Mouse (Mus musculus) MEL (cell line): Measurements from ENCODE around the gene Gm49396. TPM values are rescaled to one million over a fixed set of nuclear protein-coding genes. Genes with fewer than 3 reads are reported as not detected.

Experiments used
- DNase-seq: peaks from one replicate; pipeline ENCODE4 v3.0.0; 2011; ENCODE audit warnings: low read depth, low spot score
- H3K27ac ChIP-seq: 2 replicates; pipeline ENCODE4 v1.5.1; 2012; ENCODE audit warnings: low read depth, mild to moderate bottlenecking, control low read depth, low read length, moderate library complexity; ENCODE audit not compliant: control insufficient read depth
- H3K27me3 ChIP-seq, 2 experiments: fragments of 150-350 bp in 1 of 2; sonication (generic) in 1 of 2; 2 replicates each; pipeline ENCODE4 v1.6.1; 2012; ENCODE audit warnings: low read length in 2 of 2, mild to moderate bottlenecking in 2 of 2, improper control_type of control experiment in 1 of 2, moderate library complexity in 1 of 2; ENCODE audit not compliant: insufficient read depth in 2 of 2, control insufficient read depth in 1 of 2
- H3K36me3 ChIP-seq, 2 experiments: 2 replicates each; pipeline ENCODE4 v1.6.1; 2012 to 2014; ENCODE audit warnings: low read length in 2 of 2, improper control_type of control experiment in 1 of 2, inconsistent platforms in 1 of 2, mild to moderate bottlenecking in 1 of 2; ENCODE audit not compliant: insufficient read depth in 2 of 2, control insufficient read depth in 1 of 2
- H3K4me1 ChIP-seq, 2 experiments: fragments of 150-350 bp in 1 of 2; sonication (generic) in 1 of 2; 2 replicates each; pipeline ENCODE4 v1.6.1; 2012; ENCODE audit warnings: low read length in 2 of 2, improper control_type of control experiment in 1 of 2, mild to moderate bottlenecking in 1 of 2; ENCODE audit not compliant: insufficient read depth in 2 of 2, control insufficient read depth in 1 of 2
- H3K4me3 ChIP-seq, 2 experiments: fragments of 150-350 bp in 1 of 2; sonication (generic) in 1 of 2; 2 replicates each; pipeline ENCODE4 v1.5.1; 2012; ENCODE audit warnings: low read depth in 2 of 2, low read length in 2 of 2, mild to moderate bottlenecking in 2 of 2, moderate library complexity in 2 of 2, control low read depth in 1 of 2, improper control_type of control experiment in 1 of 2; ENCODE audit not compliant: control insufficient read depth in 1 of 2, insufficient read depth in 1 of 2
- H3K79me2 ChIP-seq: 2 replicates; pipeline ENCODE4 v1.6.1; 2012; ENCODE audit warnings: mild to moderate bottlenecking, low read length, moderate library complexity; ENCODE audit not compliant: control insufficient read depth, poor library complexity, insufficient read depth
- H3K9ac ChIP-seq: 2 replicates; pipeline ENCODE4 v1.6.1; 2012; ENCODE audit warnings: low read depth, mild to moderate bottlenecking, control low read depth, low read length, moderate library complexity; ENCODE audit not compliant: control insufficient read depth, poor library complexity, severe bottlenecking
- H3K9me3 ChIP-seq: fragments of 150-350 bp; sonication (generic); replicated peaks from 2 replicates; pipeline ENCODE4 v1.6.1; 2012; ENCODE audit warnings: mild to moderate bottlenecking, low read length, improper control_type of control experiment, moderate library complexity; ENCODE audit not compliant: insufficient read depth
- BHLHE40 ChIP-seq: IDR thresholded peaks from 2 replicates; pipeline ENCODE4 v1.6.1; 2012; ENCODE audit warnings: low read depth, mild to moderate bottlenecking, inconsistent platforms, low read length, improper control_type of control experiment, borderline replicate concordance
- CHD1 ChIP-seq: IDR thresholded peaks from 2 replicates; pipeline ENCODE4 v1.6.1; 2012; ENCODE audit warnings: low read depth, mild to moderate bottlenecking, inconsistent platforms, low read length, improper control_type of control experiment
- CHD2 ChIP-seq: IDR thresholded peaks from 2 replicates; pipeline ENCODE4 v1.6.1; 2011; ENCODE audit warnings: low read length, improper control_type of control experiment
- CTCF ChIP-seq, 3 experiments: IDR thresholded peaks in 2 of 3; conservative IDR thresholded peaks in 1 of 3; 2 replicates each; pipeline ENCODE4 v1.5.1; 2011 to 2012; ENCODE audit warnings: low read length in 3 of 3, low read depth in 2 of 3, mild to moderate bottlenecking in 2 of 3, improper control_type of control experiment in 1 of 3, inconsistent platforms in 1 of 3, mixed read lengths in 1 of 3, moderate library complexity in 1 of 3; ENCODE audit not compliant: control insufficient read depth in 1 of 3, insufficient read depth in 1 of 3, poor library complexity in 1 of 3, severe bottlenecking in 1 of 3
- E2F4 ChIP-seq: IDR thresholded peaks from 2 replicates; pipeline ENCODE4 v1.6.1; 2011; ENCODE audit warnings: low read depth, low read length, improper control_type of control experiment, borderline replicate concordance
- ELF1 ChIP-seq: IDR thresholded peaks from 2 replicates; pipeline ENCODE4 v1.6.1; 2014; ENCODE audit warnings: low read depth, mild to moderate bottlenecking, inconsistent platforms, low read length, improper control_type of control experiment, moderate library complexity
- ETS1 ChIP-seq: IDR thresholded peaks from 2 replicates; pipeline ENCODE4 v1.6.1; 2012; ENCODE audit warnings: low read depth, mild to moderate bottlenecking, inconsistent platforms, low read length, improper control_type of control experiment, moderate library complexity
- GABPA ChIP-seq: IDR thresholded peaks from 2 replicates; pipeline ENCODE4 v1.6.1; 2012; ENCODE audit warnings: low read depth, mild to moderate bottlenecking, inconsistent platforms, low read length, improper control_type of control experiment, moderate library complexity
- JUND ChIP-seq: IDR thresholded peaks from 2 replicates; pipeline ENCODE4 v1.6.1; 2011; ENCODE audit warnings: low read depth, mild to moderate bottlenecking, improper control_type of control experiment, low read length
- KAT2A ChIP-seq: conservative IDR thresholded peaks from 2 replicates; pipeline ENCODE4 v1.6.1; 2012; ENCODE audit warnings: low read depth, low read length, improper control_type of control experiment, inconsistent platforms
- MAX ChIP-seq: IDR thresholded peaks from 2 replicates; pipeline ENCODE4 v1.6.1; 2011; ENCODE audit warnings: low read length, improper control_type of control experiment
- MAZ ChIP-seq: IDR thresholded peaks from 2 replicates; pipeline ENCODE4 v1.6.1; 2012; ENCODE audit warnings: low read depth, mild to moderate bottlenecking, inconsistent platforms, low read length, improper control_type of control experiment
- MEF2A ChIP-seq: IDR thresholded peaks from 2 replicates; pipeline ENCODE4 v1.6.1; 2014; ENCODE audit warnings: low read depth, mild to moderate bottlenecking, inconsistent platforms, low read length, improper control_type of control experiment; ENCODE audit not compliant: poor library complexity, insufficient replicate concordance, severe bottlenecking; ENCODE audit errors: extremely low read depth
- MYB ChIP-seq: IDR thresholded peaks from 2 replicates; pipeline ENCODE4 v1.6.1; 2011; ENCODE audit warnings: mild to moderate bottlenecking, low read depth, low read length, improper control_type of control experiment
- NELFE ChIP-seq: IDR thresholded peaks from 2 replicates; pipeline ENCODE4 v1.6.1; 2011; ENCODE audit warnings: low read depth, low read length, improper control_type of control experiment
- NRF1 ChIP-seq: IDR thresholded peaks from 2 replicates; pipeline ENCODE4 v1.6.1; 2014; ENCODE audit warnings: low read depth, mild to moderate bottlenecking, inconsistent platforms, low read length, improper control_type of control experiment, moderate library complexity; ENCODE audit not compliant: poor library complexity, insufficient read depth, severe bottlenecking
- POLR2A ChIP-seq, 2 experiments: IDR thresholded peaks; 2 replicates each; pipeline ENCODE4 v1.6.1; 2011 to 2012; ENCODE audit warnings: low read length in 2 of 2, mild to moderate bottlenecking in 2 of 2, control low read depth in 1 of 2, improper control_type of control experiment in 1 of 2, low read depth in 1 of 2, moderate library complexity in 1 of 2; ENCODE audit not compliant: control insufficient read depth in 1 of 2, insufficient read depth in 1 of 2, poor library complexity in 1 of 2
- POLR2AphosphoS2 ChIP-seq: IDR thresholded peaks from 2 replicates; pipeline ENCODE4 v1.6.1; 2011; ENCODE audit warnings: low read length, improper control_type of control experiment
- SMC3 ChIP-seq: IDR thresholded peaks from 2 replicates; pipeline ENCODE4 v1.6.1; 2011; ENCODE audit warnings: low read depth, low read length, improper control_type of control experiment
- TAL1 ChIP-seq: IDR thresholded peaks from 2 replicates; pipeline ENCODE4 v1.6.1; 2012; ENCODE audit warnings: mild to moderate bottlenecking, inconsistent platforms, low read length, moderate library complexity, mixed read lengths
- TBP ChIP-seq: IDR thresholded peaks from 2 replicates; pipeline ENCODE4 v1.8.0; 2011; ENCODE audit warnings: low read depth, low read length, improper control_type of control experiment
- TCF12 ChIP-seq: IDR thresholded peaks from 2 replicates; pipeline ENCODE4 v1.6.1; 2014; ENCODE audit warnings: low read depth, mild to moderate bottlenecking, inconsistent platforms, low read length, improper control_type of control experiment, moderate library complexity
- UBTF ChIP-seq: IDR thresholded peaks from 2 replicates; pipeline ENCODE4 v1.6.1; 2012; ENCODE audit warnings: low read depth, mild to moderate bottlenecking, inconsistent platforms, low read length, improper control_type of control experiment, moderate library complexity, borderline replicate concordance; ENCODE audit not compliant: insufficient read depth
- USF1 ChIP-seq: IDR thresholded peaks from 2 replicates; pipeline ENCODE4 v1.6.1; 2014; ENCODE audit warnings: low read depth, mild to moderate bottlenecking, inconsistent platforms, low read length, improper control_type of control experiment, moderate library complexity
- ZC3H11A ChIP-seq: IDR thresholded peaks from 2 replicates; pipeline ENCODE4 v1.6.1; 2012; ENCODE audit warnings: low read depth, mild to moderate bottlenecking, inconsistent platforms, low read length, improper control_type of control experiment
- ZKSCAN1 ChIP-seq: IDR thresholded peaks from 2 replicates; pipeline ENCODE4 v1.6.1; 2012; ENCODE audit warnings: low read depth, mild to moderate bottlenecking, inconsistent platforms, low read length, improper control_type of control experiment, moderate library complexity
- ZNF384 ChIP-seq: IDR thresholded peaks from 2 replicates; pipeline ENCODE4 v1.6.1; 2012; ENCODE audit warnings: low read depth, mild to moderate bottlenecking, inconsistent platforms, low read length, improper control_type of control experiment
- polyA plus RNA-seq, 2 experiments: library from polyadenylated mRNA; stranded (reverse) in 1 of 2; unstranded in 1 of 2; fragments of >175 nt in 1 of 2; fragments of >200 nt in 1 of 2; gene quantifications; 2 replicates each; pipeline versions ENCODE4 v1.2.1 to v1.2.4; 2012; ENCODE audit warnings: low replicate concordance in 2 of 2, low read depth in 1 of 2; ENCODE audit not compliant: insufficient read length in 2 of 2, insufficient read depth in 1 of 2, missing spikeins in 1 of 2
- total RNA-seq: library from RNA; depleted of rRNA; stranded (reverse); fragments of 300-350 nt; gene quantifications from 2 replicates; pipeline ENCODE4 v1.2.3, GENCODE M21; 2012

Gene Gm49396
- total and polyA plus RNA-seq, 3 experiments, result 1.9 to 4.2 TPM; not detected in 1

- peak overlapping the region; percentile 92 for H3K9ac ChIP-seq
- no peaks in the 10 kb centered on the region; the same call in 1 of the 2 replicates for H3K79me2 ChIP-seq
- peaks cover 0 to 15% of the 10 kb centered on the region in 2 experiments; a peak in 2 of 4 replicates for H3K4me1 ChIP-seq
- H3K36me3 ChIP-seq, result peaks cover 0 to 13% of the 10 kb centered on the region in 2 experiments; a peak in 2 of 4 replicates
- H3K4me3 ChIP-seq, result peak overlapping the region; percentile 85 to 96
- no peaks in the 10 kb centered on the region for H3K9me3 ChIP-seq
- no peak for TF ChIP-seq KAT2A
- no peak for TF ChIP-seq MYB
- TF ChIP-seq TAL1, result no peak
- TF ChIP-seq ELF1, result no peak
- no peak for TF ChIP-seq BHLHE40
- no peak for TF ChIP-seq NRF1
- no peak for TF ChIP-seq USF1
- no peak for TF ChIP-seq JUND
- no peak for TF ChIP-seq TCF12
- DNase-seq, result no peak
- no peaks in the 10 kb centered on the region for H3K27me3 ChIP-seq
- H3K27ac ChIP-seq, result no peak overlapping the region
Observed at GRCm38 (mm10) chr7:30533941-30534632, 29.1 kb upstream of the Gm49396 start.

DNA sequence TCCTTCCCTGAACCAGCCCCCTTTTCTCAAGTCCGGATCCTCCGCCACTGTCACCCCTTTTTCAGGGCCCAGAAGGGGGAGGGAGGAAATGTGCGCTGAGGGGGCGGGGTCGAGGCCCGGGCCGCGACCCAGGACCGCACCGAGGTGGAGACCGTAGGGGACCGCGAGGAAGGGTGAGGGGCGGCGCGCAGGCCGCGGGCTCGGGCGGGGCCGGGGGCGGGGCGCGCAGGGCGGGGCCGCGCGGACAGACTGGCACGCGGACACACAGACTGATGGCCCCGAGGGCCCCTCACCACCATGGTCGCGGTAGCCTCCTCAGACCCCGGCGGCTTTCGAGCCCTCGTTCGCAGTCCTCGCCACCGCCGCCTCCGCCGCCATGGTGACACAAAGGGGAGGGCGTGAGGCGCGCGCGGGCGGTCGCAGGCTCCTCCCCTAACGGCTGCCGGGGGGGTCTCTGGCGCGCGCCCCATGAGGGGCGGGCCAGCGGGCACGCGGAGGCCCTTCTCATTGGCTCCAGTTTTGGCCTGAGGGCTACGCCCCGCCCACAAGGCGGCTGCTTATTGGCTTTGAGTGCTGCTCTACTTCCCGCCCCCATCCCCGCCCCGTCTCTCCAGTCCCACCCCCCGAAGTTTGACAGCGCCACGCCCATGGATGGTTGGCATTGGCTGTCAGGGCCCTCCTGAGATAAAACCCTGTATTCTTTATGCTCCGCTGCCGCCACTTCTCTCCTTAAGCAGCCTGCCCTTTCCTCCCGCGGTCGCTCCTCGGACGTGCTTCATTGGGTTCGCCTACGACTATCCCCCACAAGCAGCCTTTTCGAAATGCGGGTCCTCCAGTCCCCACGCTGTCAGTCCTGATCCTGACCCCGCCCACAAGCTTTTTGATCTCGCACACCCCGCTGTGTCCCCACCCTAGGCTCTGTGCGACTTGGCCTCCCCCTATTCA lies 28.2 kb upstream of the Gm49396 start, which contains the start of gene Arhgap33:
Gene Arhgap33 (minus strand): TSS at position 428 of the 945 bp plus-strand sequence.
- H3K9me3 ChIP-seq, result no peaks in the 10 kb centered on the region
- peak within 1 kb of the TSS; percentile 85 to 96 for H3K4me3 ChIP-seq
- no peaks in the 10 kb centered on the region for H3K27me3 ChIP-seq
- no peaks in the 10 kb centered on the region; the same call in 1 of the 2 replicates for H3K79me2 ChIP-seq
- peak within 1 kb of the TSS; percentile 82 for H3K27ac ChIP-seq
- peak; percentile 98 for DNase-seq
- H3K36me3 ChIP-seq, result peaks cover 0 to 13% of the 10 kb centered on the region in 2 experiments; a peak in 2 of 4 replicates
- peak within 1 kb of the TSS; percentile 92 for H3K9ac ChIP-seq
- peaks cover 0 to 15% of the 10 kb centered on the region in 2 experiments; a peak in 2 of 4 replicates for H3K4me1 ChIP-seq
- TF ChIP-seq GABPA, result no peak
- TF ChIP-seq ZC3H11A, result no peak
- peak; percentile 82 for TF ChIP-seq MYB
- no peak for TF ChIP-seq POLR2AphosphoS2
- no peak for TF ChIP-seq CHD1
- TF ChIP-seq UBTF, result no peak
- no peak for TF ChIP-seq CTCF (IDR thresholded peaks at IDR 0.05 in 2 of 3, conservative IDR thresholded peaks at IDR 0.05 in 1 of 3; ENCODE audit: control insufficient read depth in 1 of 3, insufficient read depth in 1 of 3, low read depth in 2 of 3, low read length in 3 of 3, poor library complexity in 1 of 3, severe bottlenecking in 1 of 3)
- TF ChIP-seq TAL1, result no peak
- TF ChIP-seq TBP, result peak; percentile 38; the same call in 1 of the 2 replicates
- TF ChIP-seq ZKSCAN1, result no peak
- TF ChIP-seq POLR2A (IDR thresholded peaks at IDR 0.05; ENCODE audit: control insufficient read depth in 1 of 2, insufficient read depth in 1 of 2, low read depth in 1 of 2, low read length in 2 of 2, poor library complexity in 1 of 2), result peak in 1 of 2 experiments; percentile 75; a peak in 2 of 4 replicates
- 0 out of 2 replicates have a peak, but pooled peaks have one; percentile 2 for TF ChIP-seq BHLHE40
- TF ChIP-seq CHD2, result no peak
- no peak for TF ChIP-seq MEF2A
- TF ChIP-seq MAZ, result peak; percentile 95; the same call in 1 of the 2 replicates
- TF ChIP-seq USF1, result peak; percentile 31; the same call in 1 of the 2 replicates
- TF ChIP-seq NELFE, result peak; percentile 53
- TF ChIP-seq MAX, result peak; percentile 68
- TF ChIP-seq E2F4, result no peak
- peak; percentile 17; the same call in 1 of the 2 replicates for TF ChIP-seq ELF1
- no peak for TF ChIP-seq SMC3
- no peak for TF ChIP-seq ZNF384
- no peak for TF ChIP-seq ETS1
